Comparison of ENCODE assay signal across 12 mouse cellular contexts in genomic region chr7:29076977-29077376, GRCm38 (mm10). TPM values are rescaled to one million over a fixed set of nuclear protein-coding genes. Genes with fewer than 3 reads are reported as not detected.
DNase-seq lines count a peak whose midpoint lies in the region.
"Had no signal": no experiment of that assay in that cellular context is flagged by ENCODE, and none has a peak within 500 bp of the region (broad histone marks: within the 10 kb centered on the region; RNA-seq: fewer than 3 reads in every experiment).

No protein-coding gene starts in this region.

- peak; percentile 74 for DNase-seq in R1 (ENCODE audit: low read depth, low spot score)
- DNase-seq in frontal cortex, postnatal 36 days (ENCODE audit: low spot score in 2 of 2): peak; percentile 31
- peak; percentile 57 to 63 for DNase-seq in layer of hippocampus, postnatal 14 days (ENCODE audit: low spot score in 2 of 2)
- peak; percentile 26 for DNase-seq in right cerebral cortex, postnatal 25 days
- no peak for DNase-seq in ovary, postnatal 36 days (ENCODE audit: low spot score)
- DNase-seq in ovary, postnatal 10 days (ENCODE audit: low spot score): no peak
- no peak for DNase-seq in heart, adult 9 months (ENCODE audit: low spot score in 2 of 2)
- DNase-seq: adrenal gland, adult 8-10 months; cerebellum, adult 8-10 months; gastrocnemius, postnatal 14 days; kidney, adult 9 months; lung, postnatal 10 days had no signal

RNA-seq across cellular contexts. Expression of gene Ryr1, which starts 48.0 kb away (rescaled TPM):
- total RNA-seq in layer of hippocampus, postnatal 14 days (2021): 10 to 100 TPM in 1 of 2 experiments, 1 to 10 TPM in 1; 9.3 to 12.2 TPM

RNA-seq across cellular contexts. Expression of gene Rasgrp4, which starts 57.7 kb away (rescaled TPM):
- total RNA-seq in layer of hippocampus, postnatal 14 days (2021): 1 to 10 TPM; 1.1 to 1.5 TPM

Comparison
In these comparisons a context has a peak if more than half of its experiments do, and no peak if none do; other contexts are left out.
1. DNase-seq: peak in R1 (single experiment), frontal cortex, postnatal 36 days (2 of 2), layer of hippocampus, postnatal 14 days (2 of 2) and right cerebral cortex, postnatal 25 days (single experiment); none in ovary, postnatal 36 days (single experiment), ovary, postnatal 10 days (single experiment) and heart, adult 9 months (0 of 2).